In the genomic region with DNA sequence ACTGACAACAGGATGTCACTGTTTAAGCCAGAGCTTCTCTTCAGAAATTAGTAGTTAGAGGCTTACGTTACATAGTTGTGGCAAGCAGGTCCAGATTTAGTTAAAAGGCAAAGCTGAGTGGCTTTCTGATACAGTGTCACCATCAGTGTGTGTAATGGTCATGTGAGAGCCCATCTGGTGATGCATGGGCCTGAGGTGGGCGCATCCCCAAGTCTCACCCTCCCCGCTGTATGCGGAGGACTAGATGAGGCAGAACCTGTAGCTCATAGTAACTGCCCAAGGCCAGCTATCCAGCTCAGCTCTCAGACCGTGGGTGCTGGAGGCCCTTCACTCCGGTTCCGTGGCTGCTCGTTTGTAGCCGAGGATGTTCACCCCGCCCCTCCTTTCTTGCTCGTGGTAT, we compare ENCODE assay signal across 14 mouse cellular contexts.
DNase-seq lines count a peak whose midpoint lies in the region; ATAC-seq and TF ChIP-seq lines count a peak whose summit lies in the region.
"Had no signal": no experiment of that assay in that cellular context is flagged by ENCODE, and none has a peak within 500 bp of the region (broad histone marks: within the 10 kb centered on the region; RNA-seq: fewer than 3 reads in every experiment).

No protein-coding gene starts in this region.

- H3K4me2 ChIP-seq in hindbrain, embryonic 16.5 days (ENCODE audit: low read length), result no peak overlapping the region
- H3K4me2 ChIP-seq in hindbrain, embryonic 11.5 days (replicated peaks; ENCODE audit: low read depth, low read length), result no peak overlapping the region
- no peak overlapping the region for H3K4me2 ChIP-seq in intestine, postnatal 0 days (replicated peaks; ENCODE audit: low read depth)

- ATAC-seq in hindbrain, embryonic 16.5 days, result no peak
- ATAC-seq in hindbrain, embryonic 11.5 days (ENCODE audit: low FRiP score), result no peak
- ATAC-seq in Patski, result peak; percentile 68
- peak; percentile 9; the same call in 1 of the 2 replicates for ATAC-seq in intestine, postnatal 0 days

- intact Hi-C loops in heart, adult 2 months (cut with DNase I), result no loop called here
- intact Hi-C loops in heart, postnatal 36 days (cut with DNase I), result no loop called here

- no peaks in the 10 kb centered on the region for H3K9me3 ChIP-seq in hindbrain, embryonic 16.5 days (ENCODE audit: control insufficient read depth, low read length)
- H3K9me3 ChIP-seq in hindbrain, embryonic 11.5 days (ENCODE audit: control insufficient read depth, low read length), result no peaks in the 10 kb centered on the region
- no peaks in the 10 kb centered on the region for H3K9me3 ChIP-seq in intestine, postnatal 0 days (ENCODE audit: control insufficient read depth)

- TF ChIP-seq EP300 in heart, adult 2 months (IDR thresholded peaks at IDR 0.05; ENCODE audit: insufficient read depth, low read depth, low read length), result no peak

- no peaks in the 10 kb centered on the region for H3K79me2 ChIP-seq in heart, adult 2 months (replicated peaks; ENCODE audit: control insufficient read depth, insufficient read depth, low read length)

- H3K4me3 ChIP-seq in heart, adult 2 months, result no peak overlapping the region
- H3K4me3 ChIP-seq in hindbrain, embryonic 16.5 days (ENCODE audit: low read length), result no peak overlapping the region
- no peak overlapping the region for H3K4me3 ChIP-seq in hindbrain, embryonic 11.5 days (ENCODE audit: low read depth, low read length)
- no peak overlapping the region for H3K4me3 ChIP-seq in intestine, postnatal 0 days (ENCODE audit: low read depth, low read length)
- H3K4me3 ChIP-seq: megakaryocyte, embryonic 14.5 days had no signal

- H3K36me3 ChIP-seq in heart, adult 2 months (ENCODE audit: control insufficient read depth, insufficient read depth, low read length), result no peaks in the 10 kb centered on the region
- H3K36me3 ChIP-seq in hindbrain, embryonic 16.5 days (ENCODE audit: control insufficient read depth, insufficient read depth, low read length), result no peaks in the 10 kb centered on the region
- H3K36me3 ChIP-seq in hindbrain, embryonic 11.5 days (ENCODE audit: control insufficient read depth, insufficient read depth, low read length), result no peaks in the 10 kb centered on the region
- peaks cover 72% of the 10 kb centered on the region for H3K36me3 ChIP-seq in intestine, postnatal 0 days (ENCODE audit: control insufficient read depth, insufficient read depth)

- peaks cover 11% of the 10 kb centered on the region for H3K4me1 ChIP-seq in heart, adult 2 months (ENCODE audit: control insufficient read depth, insufficient read depth, low read length)
- no peaks in the 10 kb centered on the region for H3K4me1 ChIP-seq in hindbrain, embryonic 16.5 days (ENCODE audit: control insufficient read depth, insufficient read depth, low read depth, low read length)
- H3K4me1 ChIP-seq in hindbrain, embryonic 11.5 days (replicated peaks; ENCODE audit: control insufficient read depth, insufficient read depth, low read length), result no peaks in the 10 kb centered on the region
- peaks cover 3% of the 10 kb centered on the region for H3K4me1 ChIP-seq in intestine, postnatal 0 days (replicated peaks; ENCODE audit: control insufficient read depth, insufficient read depth, low read length)

- no peaks in the 10 kb centered on the region for H3K27me3 ChIP-seq in heart, adult 2 months (ENCODE audit: control insufficient read depth, insufficient read depth, low read length)
- no peaks in the 10 kb centered on the region for H3K27me3 ChIP-seq in hindbrain, embryonic 16.5 days (replicated peaks; ENCODE audit: control insufficient read depth, insufficient read depth, low read length)
- H3K27me3 ChIP-seq in hindbrain, embryonic 11.5 days (ENCODE audit: control insufficient read depth, insufficient read depth, low read length), result no peaks in the 10 kb centered on the region
- no peaks in the 10 kb centered on the region for H3K27me3 ChIP-seq in Patski
- H3K27me3 ChIP-seq in intestine, postnatal 0 days (replicated peaks; ENCODE audit: control insufficient read depth, insufficient read depth, low read length), result no peaks in the 10 kb centered on the region

- POLR2A ChIA-PET in Patski (lab: Charles Lee), result interaction anchor here (1.0 to 1.7 kb wide), 2 partner anchors 8 to 305 kb away, joined by 3 to 7 read pairs; a partner anchor contains a TSS

- DNase-seq in heart, adult 2 months, result no peak
- no peak for DNase-seq in heart, postnatal 36 days
- no peak for DNase-seq in hindbrain, embryonic 11.5 days (ENCODE audit: low spot score)
- no peak for DNase-seq in Patski (ENCODE audit: low read depth, low spot score)
- DNase-seq in embryo, embryonic 11 days, result no peak
- no peak for DNase-seq in gastrocnemius, postnatal 4 days (ENCODE audit: low spot score in 2 of 2)
- DNase-seq: B cell, adult 2 months; cerebellum, postnatal 14 days; kidney, adult 18-20 months; thymus, adult 2 months had no signal

- no peak for TF ChIP-seq CTCF in heart, adult 2 months (IDR thresholded peaks at IDR 0.05)
- TF ChIP-seq CTCF in Patski (IDR thresholded peaks at IDR 0.05), result no peak
- no peak for TF ChIP-seq CTCF in intestine, postnatal 0 days (IDR thresholded peaks at IDR 0.05; ENCODE audit: low read depth)

- WGBS in heart, adult 2 months, result 62% methylated on average over 11 of the region's 11 CpGs
- WGBS in hindbrain, embryonic 16.5 days, result 65% methylated on average over 11 of the region's 11 CpGs
- WGBS in hindbrain, embryonic 11.5 days, result 84% methylated on average over 11 of the region's 11 CpGs
- WGBS in intestine, postnatal 0 days, result 62% methylated on average over 11 of the region's 11 CpGs

- in situ Hi-C loops in Patski (cut with MboI; ENCODE audit: low pct_unique_long_range_greater_than_20kb), result no loop called here

- H3K9ac ChIP-seq in heart, adult 2 months (ENCODE audit: low read depth, low read length), result no peak overlapping the region
- H3K9ac ChIP-seq in hindbrain, embryonic 16.5 days (ENCODE audit: low read depth, low read length), result 0 out of 2 replicates have a peak overlapping the region, but pooled peaks have one; percentile 17
- H3K9ac ChIP-seq in hindbrain, embryonic 11.5 days (ENCODE audit: low read depth, low read length), result no peak overlapping the region
- H3K9ac ChIP-seq in intestine, postnatal 0 days (ENCODE audit: low read depth, low read length), result no peak overlapping the region
- H3K9ac ChIP-seq: liver, embryonic 14.5 days had no signal

- H3K27ac ChIP-seq in heart, adult 2 months, result peak overlapping the region; percentile 53
- no peak overlapping the region for H3K27ac ChIP-seq in hindbrain, embryonic 16.5 days (ENCODE audit: low read depth, low read length)
- H3K27ac ChIP-seq in hindbrain, embryonic 11.5 days (ENCODE audit: low read depth, low read length), result no peak overlapping the region
- H3K27ac ChIP-seq in intestine, postnatal 0 days (ENCODE audit: low read depth, low read length), result no peak overlapping the region
- H3K27ac ChIP-seq: liver, embryonic 14.5 days had no signal

- no peak for TF ChIP-seq POLR2A in heart, adult 2 months (IDR thresholded peaks at IDR 0.05; ENCODE audit: insufficient read depth, low read depth, low read length)

- CTCF ChIA-PET in Patski (lab: Charles Lee), result interaction anchor here (0.9 to 4.0 kb wide), 6 partner anchors 8 to 455 kb away, joined by 3 to 20 read pairs (median 3); a partner anchor contains a TSS

Comparison
In these comparisons a context has a peak if more than half of its experiments do, and no peak if none do; other contexts are left out.
1. ATAC-seq: peak in Patski (single experiment) and intestine, postnatal 0 days (single experiment); none in hindbrain, embryonic 16.5 days (single experiment) and hindbrain, embryonic 11.5 days (single experiment).